Mouse (Mus musculus) MEL (cell line): ENCODE data around the gene Nell2.

Experiments
- CHD2 ChIP-seq: IDR thresholded peaks from 2 replicates; pipeline ENCODE4 v1.6.1; 2011; ENCODE audit warnings: low read length, improper control_type of control experiment
- CTCF ChIP-seq, 3 experiments: IDR thresholded peaks in 2 of 3; conservative IDR thresholded peaks in 1 of 3; 2 replicates each; pipeline ENCODE4 v1.5.1; 2011 to 2012; ENCODE audit warnings: low read length in 3 of 3, low read depth in 2 of 3, mild to moderate bottlenecking in 2 of 3, improper control_type of control experiment in 1 of 3, inconsistent platforms in 1 of 3, mixed read lengths in 1 of 3, moderate library complexity in 1 of 3; ENCODE audit not compliant: control insufficient read depth in 1 of 3, insufficient read depth in 1 of 3, poor library complexity in 1 of 3, severe bottlenecking in 1 of 3
- E2F4 ChIP-seq: IDR thresholded peaks from 2 replicates; pipeline ENCODE4 v1.6.1; 2011; ENCODE audit warnings: low read depth, low read length, improper control_type of control experiment, borderline replicate concordance
- EP300 ChIP-seq, 2 experiments: IDR thresholded peaks; 2 replicates each; pipeline ENCODE4 v1.6.1; 2011; ENCODE audit warnings: improper control_type of control experiment in 2 of 2, low read length in 2 of 2, low read depth in 1 of 2, mild to moderate bottlenecking in 1 of 2
- MAX ChIP-seq: IDR thresholded peaks from 2 replicates; pipeline ENCODE4 v1.6.1; 2011; ENCODE audit warnings: low read length, improper control_type of control experiment
- MAZ ChIP-seq: IDR thresholded peaks from 2 replicates; pipeline ENCODE4 v1.6.1; 2012; ENCODE audit warnings: low read depth, mild to moderate bottlenecking, inconsistent platforms, low read length, improper control_type of control experiment
- POLR2A ChIP-seq, 2 experiments: IDR thresholded peaks; 2 replicates each; pipeline ENCODE4 v1.6.1; 2011 to 2012; ENCODE audit warnings: low read length in 2 of 2, mild to moderate bottlenecking in 2 of 2, control low read depth in 1 of 2, improper control_type of control experiment in 1 of 2, low read depth in 1 of 2, moderate library complexity in 1 of 2; ENCODE audit not compliant: control insufficient read depth in 1 of 2, insufficient read depth in 1 of 2, poor library complexity in 1 of 2
- RCOR1 ChIP-seq: IDR thresholded peaks from 2 replicates; pipeline ENCODE4 v1.6.1; 2012; ENCODE audit warnings: low read depth, mild to moderate bottlenecking, inconsistent platforms, low read length, improper control_type of control experiment

GRCm38 (mm10) chr15:95028862-95029486 is 499.4 kb downstream of the Nell2 start:
- no peak for TF ChIP-seq E2F4
- TF ChIP-seq RCOR1 = no peak
- no peak for TF ChIP-seq CTCF (IDR thresholded peaks at IDR 0.05 in 2 of 3, conservative IDR thresholded peaks at IDR 0.05 in 1 of 3; ENCODE audit: control insufficient read depth in 1 of 3, insufficient read depth in 1 of 3, low read depth in 2 of 3, low read length in 3 of 3, poor library complexity in 1 of 3, severe bottlenecking in 1 of 3)
- no peak for TF ChIP-seq POLR2A (IDR thresholded peaks at IDR 0.05; ENCODE audit: control insufficient read depth in 1 of 2, insufficient read depth in 1 of 2, low read depth in 1 of 2, low read length in 2 of 2, poor library complexity in 1 of 2)
- no peak for TF ChIP-seq MAZ
- TF ChIP-seq EP300 (IDR thresholded peaks at IDR 0.05; ENCODE audit: low read depth in 1 of 2, low read length in 2 of 2) = no peak
- TF ChIP-seq CHD2 = no peak
- TF ChIP-seq MAX = no peak
